Mouse (Mus musculus): ENCODE data around the gene Fbxl15. TPM values are rescaled to one million over a fixed set of nuclear protein-coding genes. Genes with fewer than 3 reads are reported as not detected.

Gene Fbxl15
- polyA plus RNA-seq, 1 experiment from 2014 or later = 14.2 TPM

DNA sequence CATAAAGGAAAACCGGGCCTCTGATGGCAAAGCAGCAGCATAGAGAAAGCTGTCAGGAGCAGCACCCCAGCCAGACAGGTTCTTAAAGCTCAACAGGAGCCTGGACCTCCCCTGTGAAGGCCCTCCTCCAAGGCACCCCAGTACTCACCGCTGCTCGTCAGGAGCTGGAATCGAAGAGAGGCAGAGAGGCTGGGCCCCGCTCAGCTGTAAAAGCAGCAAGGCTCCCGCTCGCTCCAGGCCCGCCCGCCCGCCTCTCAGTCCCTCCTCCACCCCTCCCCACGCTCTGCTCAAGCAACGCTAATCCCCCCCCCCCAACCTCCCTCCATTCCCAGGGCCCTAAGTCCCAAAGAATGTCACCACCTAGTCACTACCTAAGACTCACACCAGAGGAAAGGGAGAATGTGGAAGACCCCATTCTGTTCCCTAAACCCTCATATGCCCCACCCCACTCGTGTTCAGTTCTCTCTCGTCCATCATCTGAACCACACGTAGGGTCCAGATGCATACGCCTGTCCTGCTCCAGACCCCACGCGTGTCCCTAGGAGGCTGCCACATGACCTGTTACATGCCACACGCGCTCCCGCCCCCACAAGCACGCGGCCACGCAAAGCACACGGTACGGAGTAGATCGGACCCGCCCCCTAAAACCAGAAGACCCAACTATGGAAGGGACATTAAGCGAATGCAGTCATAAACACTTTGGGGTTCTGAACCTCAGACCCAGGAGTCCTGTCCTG lies 1.8 kb upstream of the Fbxl15 start:
- Histone ChIP-seq H3K4me3 (ENCODE audit: low read length) (no peak overlapping the region; the same call in 1 of the 2 replicates), H3K36me3 (ENCODE audit: control insufficient read depth, insufficient read depth, low read length) (peaks cover 10% of the 10 kb centered on the region), H3K9me3 (ENCODE audit: control insufficient read depth, low read length) (no peaks in the 10 kb centered on the region), H3K9ac (ENCODE audit: low read depth, low read length) (no peak overlapping the region), H3K4me1 (ENCODE audit: control insufficient read depth, insufficient read depth, low read length) (peaks cover 8% of the 10 kb centered on the region; the same call in 1 of the 2 replicates), H3K4me2 (replicated peaks; ENCODE audit: low read depth, low read length) (peak overlapping the region; percentile 98; the same call in 1 of the 2 replicates), H3K27me3 (ENCODE audit: control insufficient read depth, insufficient read depth, low read length) (peaks cover 56% of the 10 kb centered on the region), H3K27ac (ENCODE audit: low read depth, low read length) (no peak overlapping the region)
- WGBS = 6% methylated on average over 27 of the region's 29 CpGs
- ATAC-seq (ENCODE audit: low FRiP score, low TSS enrichment) = no peak

- peaks cover 50% of the 10 kb centered on the region for H3K27me3 ChIP-seq (ENCODE audit: control insufficient read depth, insufficient read depth, low read length)
- ATAC-seq (ENCODE audit: low FRiP score, low TSS enrichment) = no peak
- H3K4me1 ChIP-seq (ENCODE audit: control insufficient read depth, insufficient read depth, low read length) = peaks cover 8% of the 10 kb centered on the region; the same call in 1 of the 2 replicates
- peak within 1 kb of the TSS; percentile 98 for H3K4me2 ChIP-seq (replicated peaks; ENCODE audit: low read depth, low read length)
- peak within 1 kb of the TSS; percentile 53; the same call in 1 of the 2 replicates for H3K9ac ChIP-seq (ENCODE audit: low read depth, low read length)
- 2% methylated on average over 34 of the region's 35 CpGs for WGBS
- H3K36me3 ChIP-seq (ENCODE audit: control insufficient read depth, insufficient read depth, low read length) = peaks cover 16% of the 10 kb centered on the region
- H3K4me3 ChIP-seq (ENCODE audit: low read length) = peak within 1 kb of the TSS; percentile 73
- peak within 1 kb of the TSS; percentile 82 for H3K27ac ChIP-seq (ENCODE audit: low read depth, low read length)
- no peaks in the 10 kb centered on the region for H3K9me3 ChIP-seq (ENCODE audit: control insufficient read depth, low read length)
Measured at GRCm38 (mm10) chr19:46326756-46327305, 1.2 kb upstream of the Fbxl15 start, which contains the start of gene Psd. Gene Psd (minus strand): TSS chr19:46327156.

GRCm38 (mm10) chr19:46327531-46328064 lies 386 bp upstream of the Fbxl15 start:
- peak overlapping the region; percentile 53; the same call in 1 of the 2 replicates for H3K9ac ChIP-seq (ENCODE audit: low read depth, low read length)
- peaks cover 8% of the 10 kb centered on the region; the same call in 1 of the 2 replicates for H3K4me1 ChIP-seq (ENCODE audit: control insufficient read depth, insufficient read depth, low read length)
- 32% methylated on average over 14 of the region's 14 CpGs for WGBS
- ATAC-seq (ENCODE audit: low FRiP score, low TSS enrichment) = no peak
- peaks cover 44% of the 10 kb centered on the region for H3K27me3 ChIP-seq (ENCODE audit: control insufficient read depth, insufficient read depth, low read length)
- H3K4me2 ChIP-seq (replicated peaks; ENCODE audit: low read depth, low read length) = peak overlapping the region; percentile 98
- H3K4me3 ChIP-seq (ENCODE audit: low read length) = peak overlapping the region; percentile 73
- peak overlapping the region; percentile 82; the same call in 1 of the 2 replicates for H3K27ac ChIP-seq (ENCODE audit: low read depth, low read length)
- H3K36me3 ChIP-seq (ENCODE audit: control insufficient read depth, insufficient read depth, low read length) = peaks cover 21% of the 10 kb centered on the region
- H3K9me3 ChIP-seq (ENCODE audit: control insufficient read depth, low read length) = no peaks in the 10 kb centered on the region

GRCm38 (mm10) chr19:46329031-46329641 lies 1.2 kb downstream of the Fbxl15 start:
- H3K27ac ChIP-seq (ENCODE audit: low read depth, low read length) = peak overlapping the region; percentile 82
- H3K4me3 ChIP-seq (ENCODE audit: low read length) = peak overlapping the region; percentile 73
- no peak for ATAC-seq (ENCODE audit: low FRiP score, low TSS enrichment)
- H3K27me3 ChIP-seq (ENCODE audit: control insufficient read depth, insufficient read depth, low read length) = peaks cover 30% of the 10 kb centered on the region
- H3K4me2 ChIP-seq (replicated peaks; ENCODE audit: low read depth, low read length) = peak overlapping the region; percentile 98
- peaks cover 8% of the 10 kb centered on the region; the same call in 1 of the 2 replicates for H3K4me1 ChIP-seq (ENCODE audit: control insufficient read depth, insufficient read depth, low read length)
- WGBS = 1% methylated on average over 54 of the region's 54 CpGs
- peak overlapping the region; percentile 53 for H3K9ac ChIP-seq (ENCODE audit: low read depth, low read length)
- H3K9me3 ChIP-seq (ENCODE audit: control insufficient read depth, low read length) = no peaks in the 10 kb centered on the region
- peaks cover 21% of the 10 kb centered on the region for H3K36me3 ChIP-seq (ENCODE audit: control insufficient read depth, insufficient read depth, low read length)

DNA sequence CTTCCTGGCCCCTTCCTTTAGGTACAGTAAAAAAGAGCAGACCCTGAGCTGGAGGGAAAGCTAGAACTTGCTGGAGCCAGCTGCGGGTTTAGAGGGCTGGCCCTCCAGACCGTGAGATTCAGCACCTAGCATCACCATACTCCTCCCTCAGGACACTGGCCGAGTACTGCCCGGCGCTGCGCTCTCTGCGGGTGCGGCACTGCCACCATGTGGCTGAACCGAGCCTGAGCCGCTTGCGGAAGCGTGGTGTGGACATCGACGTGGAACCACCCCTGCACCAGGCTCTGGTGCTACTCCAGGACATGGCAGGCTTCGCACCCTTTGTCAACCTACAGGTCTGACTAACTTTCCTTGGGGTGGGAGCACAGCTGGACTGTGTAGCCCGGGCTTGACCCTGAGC lies 2.0 kb downstream of the Fbxl15 start:
- no peak overlapping the region for H3K4me2 ChIP-seq (replicated peaks; ENCODE audit: low read depth, low read length)
- H3K36me3 ChIP-seq (ENCODE audit: control insufficient read depth, insufficient read depth, low read length) = peaks cover 21% of the 10 kb centered on the region
- H3K27ac ChIP-seq (ENCODE audit: low read depth, low read length) = no peak overlapping the region
- no peak overlapping the region for H3K4me3 ChIP-seq (ENCODE audit: low read length)
- H3K27me3 ChIP-seq (ENCODE audit: control insufficient read depth, insufficient read depth, low read length) = peaks cover 22% of the 10 kb centered on the region
- H3K9me3 ChIP-seq (ENCODE audit: control insufficient read depth, low read length) = no peaks in the 10 kb centered on the region
- H3K9ac ChIP-seq (ENCODE audit: low read depth, low read length) = no peak overlapping the region
- H3K4me1 ChIP-seq (ENCODE audit: control insufficient read depth, insufficient read depth, low read length) = peaks cover 8% of the 10 kb centered on the region; the same call in 1 of the 2 replicates
- peak; percentile 54 for ATAC-seq (ENCODE audit: low FRiP score, low TSS enrichment)
- 7% methylated on average over 16 of the region's 16 CpGs for WGBS

- 90% methylated on average over 12 of the region's 12 CpGs for WGBS
- ATAC-seq (ENCODE audit: low FRiP score, low TSS enrichment) = no peak
Measured at GRCm38 (mm10) chr19:46330696-46331095, 2.7 kb downstream of the Fbxl15 start.

DNA sequence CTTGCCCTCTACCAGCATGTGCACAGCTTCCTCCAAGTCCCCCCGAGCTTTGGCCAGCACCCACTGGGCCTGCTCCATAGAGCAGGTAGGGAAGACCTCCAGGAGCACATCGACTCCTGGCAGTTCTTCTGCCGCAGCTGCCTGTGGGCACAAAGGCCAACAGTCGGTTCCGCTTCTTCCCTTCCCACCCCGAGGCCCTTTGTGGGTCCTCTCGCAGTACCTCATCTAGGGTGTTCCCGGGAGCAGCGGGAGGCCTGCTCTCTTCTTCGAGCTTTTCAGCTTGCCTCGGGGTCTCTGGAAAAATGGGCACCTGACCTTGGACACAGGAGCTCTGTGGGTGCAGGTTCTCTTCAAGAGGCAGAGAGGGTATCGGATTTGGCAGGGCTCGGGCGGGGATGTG lies 3.3 kb downstream of the Fbxl15 start:
- no peak overlapping the region for H3K4me2 ChIP-seq (replicated peaks; ENCODE audit: low read depth, low read length)
- WGBS = 96% methylated on average over 14 of the region's 14 CpGs
- no peak overlapping the region for H3K4me3 ChIP-seq (ENCODE audit: low read length)
- no peak for ATAC-seq (ENCODE audit: low FRiP score, low TSS enrichment)
- H3K27me3 ChIP-seq (ENCODE audit: control insufficient read depth, insufficient read depth, low read length) = peaks cover 8% of the 10 kb centered on the region
- peaks cover 21% of the 10 kb centered on the region for H3K36me3 ChIP-seq (ENCODE audit: control insufficient read depth, insufficient read depth, low read length)
- no peaks in the 10 kb centered on the region for H3K9me3 ChIP-seq (ENCODE audit: control insufficient read depth, low read length)
- H3K27ac ChIP-seq (ENCODE audit: low read depth, low read length) = no peak overlapping the region
- H3K4me1 ChIP-seq (ENCODE audit: control insufficient read depth, insufficient read depth, low read length) = peaks cover 8% of the 10 kb centered on the region; the same call in 1 of the 2 replicates
- H3K9ac ChIP-seq (ENCODE audit: low read depth, low read length) = no peak overlapping the region; the same call in 1 of the 2 replicates

More at GRCm38 (mm10) chr19:46330696-46331095, 2.7 kb downstream of the Fbxl15 start:
- Histone ChIP-seq H3K4me2 (replicated peaks; ENCODE audit: low read depth, low read length) (no peak overlapping the region), H3K27ac (ENCODE audit: low read depth, low read length) (no peak overlapping the region), H3K4me1 (ENCODE audit: control insufficient read depth, insufficient read depth, low read length) (peaks cover 8% of the 10 kb centered on the region; the same call in 1 of the 2 replicates), H3K9ac (ENCODE audit: low read depth, low read length) (no peak overlapping the region), H3K27me3 (ENCODE audit: control insufficient read depth, insufficient read depth, low read length) (peaks cover 15% of the 10 kb centered on the region), H3K4me3 (ENCODE audit: low read length) (no peak overlapping the region), H3K9me3 (ENCODE audit: control insufficient read depth, low read length) (no peaks in the 10 kb centered on the region), H3K36me3 (ENCODE audit: control insufficient read depth, insufficient read depth, low read length) (peaks cover 21% of the 10 kb centered on the region)

GRCm38 (mm10) chr19:46331936-46332335 lies 4.0 kb downstream of the Fbxl15 start:
- no peak overlapping the region for H3K27ac ChIP-seq (ENCODE audit: low read depth, low read length)
- H3K4me1 ChIP-seq (ENCODE audit: control insufficient read depth, insufficient read depth, low read length) = peaks cover 8% of the 10 kb centered on the region; the same call in 1 of the 2 replicates
- peaks cover 2% of the 10 kb centered on the region for H3K27me3 ChIP-seq (ENCODE audit: control insufficient read depth, insufficient read depth, low read length)
- WGBS = 92% methylated on average over 3 of the region's 3 CpGs
- ATAC-seq (ENCODE audit: low FRiP score, low TSS enrichment) = no peak
- peaks cover 21% of the 10 kb centered on the region for H3K36me3 ChIP-seq (ENCODE audit: control insufficient read depth, insufficient read depth, low read length)
- no peaks in the 10 kb centered on the region for H3K9me3 ChIP-seq (ENCODE audit: control insufficient read depth, low read length)
- H3K4me3 ChIP-seq (ENCODE audit: low read length) = no peak overlapping the region
- no peak overlapping the region for H3K9ac ChIP-seq (ENCODE audit: low read depth, low read length)
- H3K4me2 ChIP-seq (replicated peaks; ENCODE audit: low read depth, low read length) = no peak overlapping the region

Measured in kidney, embryonic 14.5 days (tissue).